Mouse (Mus musculus) kidney, embryonic 14.5 days (tissue): ENCODE results near the gene Tesk2. TPM values are rescaled to one million over a fixed set of nuclear protein-coding genes. Genes with fewer than 3 reads are reported as not detected.

ENCODE experiments used
- ATAC-seq: fragments of 200-750 bp; cut with Nextera tagmentation; 2 replicates; pipeline ENCODE4 v1.8.0; 2017; ENCODE audit warnings: moderate number of reproducible peaks, mild to moderate bottlenecking, moderate TSS enrichment, moderate library complexity; ENCODE audit not compliant: low FRiP score, low TSS enrichment
- H3K27ac ChIP-seq: fragments of 300-500 bp; sonication (generic); 2 replicates; pipeline ENCODE4 v1.5.1; 2014; ENCODE audit warnings: low read depth, mild to moderate bottlenecking, low read length, moderate library complexity, mixed read lengths
- H3K27me3 ChIP-seq: fragments of 300-500 bp; sonication (generic); 2 replicates; pipeline ENCODE4 v1.6.1; 2014; ENCODE audit warnings: mild to moderate bottlenecking, low read length; ENCODE audit not compliant: control insufficient read depth, insufficient read depth
- H3K36me3 ChIP-seq: fragments of 300-500 bp; sonication (generic); 2 replicates; pipeline ENCODE4 v1.6.1; 2014; ENCODE audit warnings: low read length, mixed read lengths; ENCODE audit not compliant: control insufficient read depth, insufficient read depth
- H3K4me1 ChIP-seq: fragments of 300-500 bp; sonication (generic); 2 replicates; pipeline ENCODE4 v1.6.1; 2014; ENCODE audit warnings: low read length, mixed read lengths; ENCODE audit not compliant: control insufficient read depth, insufficient read depth
- H3K4me2 ChIP-seq: fragments of 300-500 bp; sonication (generic); replicated peaks from 2 replicates; pipeline ENCODE4 v1.6.1; 2014; ENCODE audit warnings: low read depth, mild to moderate bottlenecking, low read length
- H3K4me3 ChIP-seq: fragments of 300-500 bp; sonication (generic); 2 replicates; pipeline ENCODE4 v1.5.1; 2014; ENCODE audit warnings: mild to moderate bottlenecking, low read length
- H3K9ac ChIP-seq: fragments of 300-500 bp; sonication (generic); 2 replicates; pipeline ENCODE4 v1.6.1; 2014; ENCODE audit warnings: low read depth, mild to moderate bottlenecking, low read length, moderate library complexity
- H3K9me3 ChIP-seq: fragments of 300-500 bp; sonication (generic); 2 replicates; pipeline ENCODE4 v1.6.1; 2016; ENCODE audit warnings: low read length; ENCODE audit not compliant: control insufficient read depth
- WGBS: fragments of 180-500 bp; shearing (Covaris S2); extraction: QIAGEN DNeasy Blood & Tissue Kit; methylation state at CpG from one replicate; pipeline ENCODE4 v1.1.7; 2014; 5-methylcytosine and 5-hydroxymethylcytosine counted together
- polyA plus RNA-seq: library from polyadenylated mRNA; unstranded; fragments of >200 nt; fragmentation: Nextera tagmentation; extraction: Ambion mirVana; gene quantifications from 2 replicates; pipeline ENCODE4 v1.2.1, GENCODE M21; 2014

The Tesk2 gene
- polyA plus RNA-seq, 1 experiment from 2014 or later, result 7.4 TPM

- H3K9me3 ChIP-seq, result no peaks in the 10 kb centered on the region
- no peak for ATAC-seq
- H3K4me3 ChIP-seq, result no peak overlapping the region
- no peak overlapping the region for H3K4me2 ChIP-seq
- WGBS, result 87% methylated on average over 8 of the region's 8 CpGs
- H3K36me3 ChIP-seq, result no peaks in the 10 kb centered on the region
- H3K27ac ChIP-seq, result no peak overlapping the region
- H3K9ac ChIP-seq, result no peak overlapping the region
- H3K4me1 ChIP-seq, result no peaks in the 10 kb centered on the region
- H3K27me3 ChIP-seq, result no peaks in the 10 kb centered on the region
Observed at GRCm38 (mm10) chr4:116792453-116792852, 71.7 kb downstream of the Tesk2 start.

- no peaks in the 10 kb centered on the region for H3K4me1 ChIP-seq
- no peaks in the 10 kb centered on the region for H3K36me3 ChIP-seq
- no peak overlapping the region for H3K4me3 ChIP-seq
- H3K27me3 ChIP-seq, result no peaks in the 10 kb centered on the region
- no peak for ATAC-seq
- WGBS, result 89% methylated on average over 2 of the region's 2 CpGs
- H3K9ac ChIP-seq, result no peak overlapping the region
- H3K4me2 ChIP-seq, result no peak overlapping the region
- no peaks in the 10 kb centered on the region for H3K9me3 ChIP-seq
- H3K27ac ChIP-seq, result no peak overlapping the region
Observed at GRCm38 (mm10) chr4:116794273-116794672, 73.5 kb downstream of the Tesk2 start.

- ATAC-seq, result no peak
- WGBS, result 41% methylated on average over 1 of the region's 1 CpGs
Observed at GRCm38 (mm10) chr4:116796442-116797110, 75.8 kb downstream of the Tesk2 start.

GRCm38 (mm10) chr4:116799901-116800300 lies 79.2 kb downstream of the Tesk2 start:
- Histone ChIP-seq H3K4me2 (no peak overlapping the region), H3K9ac (no peak overlapping the region), H3K27ac (no peak overlapping the region), H3K27me3 (no peaks in the 10 kb centered on the region), H3K36me3 (peaks cover 26% of the 10 kb centered on the region), H3K9me3 (no peaks in the 10 kb centered on the region), H3K4me1 (no peaks in the 10 kb centered on the region), H3K4me3 (no peak overlapping the region)
- 51% methylated on average over 5 of the region's 5 CpGs for WGBS
- no peak for ATAC-seq

More at GRCm38 (mm10) chr4:116796442-116797110, 75.8 kb downstream of the Tesk2 start:
- H3K36me3 ChIP-seq, result no peaks in the 10 kb centered on the region
- H3K27me3 ChIP-seq, result no peaks in the 10 kb centered on the region
- no peak overlapping the region for H3K27ac ChIP-seq
- no peaks in the 10 kb centered on the region for H3K4me1 ChIP-seq
- H3K4me2 ChIP-seq, result no peak overlapping the region
- no peaks in the 10 kb centered on the region for H3K9me3 ChIP-seq
- no peak overlapping the region for H3K4me3 ChIP-seq
- peak overlapping the region; percentile 28; the same call in 1 of the 2 replicates for H3K9ac ChIP-seq

GRCm38 (mm10) chr4:116807197-116808129 lies 86.7 kb downstream of the Tesk2 start, which contains the start of the genes Toe1 and Mutyh:
TSS of gene Toe1 (minus strand) at chr4:116807640.
TSS of gene Mutyh (plus strand) at chr4:116807723.
- Histone ChIP-seq H3K27me3 (no peaks in the 10 kb centered on the region), H3K4me2 (peak within 1 kb of the TSS; percentile 69), H3K27ac (peak within 1 kb of the TSS; percentile 75; the same call in 1 of the 2 replicates), H3K4me1 (peaks cover 8% of the 10 kb centered on the region; the same call in 1 of the 2 replicates), H3K4me3 (peak within 1 kb of the TSS; percentile 84), H3K9me3 (no peaks in the 10 kb centered on the region), H3K9ac (peak within 1 kb of the TSS; percentile 77), H3K36me3 (peaks cover 34% of the 10 kb centered on the region)
- ATAC-seq, result peak; percentile 99
- under 1% methylated on average over 58 of the region's 58 CpGs for WGBS

- Histone ChIP-seq H3K9ac (no peak overlapping the region), H3K36me3 (no peaks in the 10 kb centered on the region; the same call in 1 of the 2 replicates), H3K27ac (no peak overlapping the region), H3K4me2 (no peak overlapping the region), H3K9me3 (no peaks in the 10 kb centered on the region), H3K27me3 (no peaks in the 10 kb centered on the region), H3K4me3 (no peak overlapping the region), H3K4me1 (peaks cover 8% of the 10 kb centered on the region; the same call in 1 of the 2 replicates)
- ATAC-seq, result no peak
- 73% methylated on average over 3 of the region's 3 CpGs for WGBS
Observed at GRCm38 (mm10) chr4:116811012-116811411, 90.3 kb downstream of the Tesk2 start.

- Histone ChIP-seq H3K9me3 (no peaks in the 10 kb centered on the region), H3K4me1 (0 out of 2 replicates have a peak, but pooled peaks cover under 1% of the 10 kb centered on the region), H3K36me3 (peaks cover 6% of the 10 kb centered on the region), H3K4me3 (no peak overlapping the region), H3K9ac (no peak overlapping the region), H3K4me2 (no peak overlapping the region), H3K27ac (no peak overlapping the region), H3K27me3 (peaks cover 5% of the 10 kb centered on the region; the same call in 1 of the 2 replicates)
- 88% methylated on average over 5 of the region's 5 CpGs for WGBS
- ATAC-seq, result no peak
Observed at GRCm38 (mm10) chr4:116815276-116815675, 94.5 kb downstream of the Tesk2 start.

GRCm38 (mm10) chr4:116817486-116817885 lies 96.7 kb downstream of the Tesk2 start:
- ATAC-seq, result no peak
- peaks cover 6% of the 10 kb centered on the region for H3K36me3 ChIP-seq

More at GRCm38 (mm10) chr4:116817486-116817885, 96.7 kb downstream of the Tesk2 start:
- H3K4me1 ChIP-seq, result peaks cover 10% of the 10 kb centered on the region; the same call in 1 of the 2 replicates
- H3K9me3 ChIP-seq, result no peaks in the 10 kb centered on the region
- H3K4me3 ChIP-seq, result no peak overlapping the region
- 87% methylated on average over 6 of the region's 6 CpGs for WGBS
- peaks cover 10% of the 10 kb centered on the region; the same call in 1 of the 2 replicates for H3K27me3 ChIP-seq
- no peak overlapping the region for H3K27ac ChIP-seq
- no peak overlapping the region for H3K4me2 ChIP-seq
- H3K9ac ChIP-seq, result no peak overlapping the region
